Mouse (Mus musculus) right cerebral cortex, adult 18-20 months (tissue): Measurements from ENCODE around the gene H2-Q10.
"Not testable (repeated sequence)": the region's sequence is repeated elsewhere in the genome, so short reads cannot be mapped to it uniquely, and the experiment has no call there.

ENCODE experiments used
- DNase-seq: peaks from one replicate; pipeline ENCODE4 v3.0.0; 2022; ENCODE audit warnings: mixed read lengths

The H2-Q10 gene

GRCm38 (mm10) chr17:35460513-35461341 lies 9.2 kb upstream of the H2-Q10 start:
- DNase-seq = not testable (repeated sequence)

GRCm38 (mm10) chr17:35465651-35466050 lies 4.2 kb upstream of the H2-Q10 start:
- not testable (repeated sequence) for DNase-seq

- not testable (repeated sequence) for DNase-seq
Observed at GRCm38 (mm10) chr17:35468936-35469335, 953 bp upstream of the H2-Q10 start.

GRCm38 (mm10) chr17:35484066-35484465 lies 14.2 kb downstream of the H2-Q10 start:
- peak; percentile 44 for DNase-seq

- no peak for DNase-seq
Observed at GRCm38 (mm10) chr17:35485702-35486101, 15.8 kb downstream of the H2-Q10 start.

- DNase-seq = no peak
Observed at GRCm38 (mm10) chr17:35486726-35487125, 16.8 kb downstream of the H2-Q10 start.

- no peak for DNase-seq
Observed at GRCm38 (mm10) chr17:35488041-35488440, 18.2 kb downstream of the H2-Q10 start.

GRCm38 (mm10) chr17:35490320-35490719 lies 20.4 kb downstream of the H2-Q10 start:
- DNase-seq = no peak

GRCm38 (mm10) chr17:35497124-35497523 lies 27.2 kb downstream of the H2-Q10 start:
- no peak for DNase-seq

- DNase-seq = no peak
Observed at GRCm38 (mm10) chr17:35502226-35502625, 32.3 kb downstream of the H2-Q10 start.

GRCm38 (mm10) chr17:35502762-35503161 lies 32.9 kb downstream of the H2-Q10 start:
- DNase-seq = no peak

- no peak for DNase-seq
Observed at GRCm38 (mm10) chr17:35503849-35504248, 34.0 kb downstream of the H2-Q10 start.

GRCm38 (mm10) chr17:35504628-35505481 lies 35.0 kb downstream of the H2-Q10 start:
- no peak for DNase-seq

- DNase-seq = no peak
Observed at GRCm38 (mm10) chr17:35505776-35506175, 35.9 kb downstream of the H2-Q10 start, which contains the start of gene Pou5f1. TSS of gene Pou5f1 (plus strand) at chr17:35506018.

GRCm38 (mm10) chr17:35506881-35507280 lies 37.0 kb downstream of the H2-Q10 start:
- no peak for DNase-seq

GRCm38 (mm10) chr17:35507556-35508260 lies 37.8 kb downstream of the H2-Q10 start:
- DNase-seq = no peak

- not testable (repeated sequence) for DNase-seq
Observed at GRCm38 (mm10) chr17:35508279-35508678, 38.4 kb downstream of the H2-Q10 start.

GRCm38 (mm10) chr17:35509284-35509683 lies 39.4 kb downstream of the H2-Q10 start:
- no peak for DNase-seq

GRCm38 (mm10) chr17:35512916-35513626 lies 43.2 kb downstream of the H2-Q10 start:
- DNase-seq = no peak

- peak; percentile 32 for DNase-seq
Observed at GRCm38 (mm10) chr17:35513886-35514285, 44.0 kb downstream of the H2-Q10 start.

GRCm38 (mm10) chr17:35514756-35515155 lies 44.9 kb downstream of the H2-Q10 start:
- DNase-seq = no peak

GRCm38 (mm10) chr17:35515911-35516640 lies 46.2 kb downstream of the H2-Q10 start:
- DNase-seq = no peak
